Mouse (Mus musculus) regulatory T cell (primary cell): ENCODE data around the gene Stoml1.

Experiments
- in situ Hi-C: fragments of 300-600 bp; cut with MboI, MseI; formaldehyde crosslinking; loops from one replicate; pipeline ENCODE4 v1.15.1; 2025; ENCODE audit warnings: high pct_unique_total_duplicates

The Stoml1 gene

DNA sequence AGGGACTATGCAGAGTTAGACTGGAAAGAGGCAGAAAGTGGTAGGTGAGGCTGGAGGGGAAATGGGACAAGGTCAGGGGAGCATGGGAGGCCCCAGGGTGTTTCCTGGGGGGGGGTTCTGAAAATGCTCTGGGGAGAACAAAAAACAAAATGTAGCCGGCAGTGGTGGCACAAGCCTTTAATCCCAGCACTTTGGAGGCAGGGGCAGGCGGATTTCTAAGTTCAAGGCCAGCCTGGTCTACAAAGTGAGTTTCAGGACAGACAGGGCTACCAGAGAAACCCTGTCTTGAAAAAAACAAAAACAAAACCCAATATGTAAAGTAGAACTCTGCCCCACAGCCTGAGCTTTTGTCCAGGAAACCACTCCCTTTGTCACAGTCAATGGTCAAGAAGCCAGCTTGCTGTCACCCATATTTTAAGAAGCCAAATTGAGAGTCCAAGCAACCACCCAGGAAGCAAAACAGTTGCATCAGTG lies 19.1 kb downstream of the Stoml1 start:
- in situ Hi-C loops: no loop called here

DNA sequence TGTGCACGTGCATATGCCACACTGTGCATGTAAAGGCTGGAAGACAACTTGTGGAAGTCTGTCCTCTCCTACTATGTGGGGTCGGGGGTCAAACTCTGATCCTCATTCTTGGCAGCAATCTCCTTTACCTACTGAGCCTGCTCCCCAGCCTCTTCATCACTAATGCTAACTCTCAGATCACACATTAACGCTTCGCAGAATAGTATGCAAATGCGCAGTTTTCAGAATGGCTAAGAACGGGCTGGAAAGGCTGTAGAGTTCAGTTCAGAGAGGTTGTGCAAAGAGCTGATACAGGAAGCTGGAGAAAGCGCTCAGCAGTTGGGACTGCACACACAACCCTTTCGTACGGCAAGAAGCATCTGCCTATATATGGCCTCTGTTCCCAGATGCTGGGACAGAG lies 19.9 kb downstream of the Stoml1 start:
- in situ Hi-C loops: no loop called here

DNA sequence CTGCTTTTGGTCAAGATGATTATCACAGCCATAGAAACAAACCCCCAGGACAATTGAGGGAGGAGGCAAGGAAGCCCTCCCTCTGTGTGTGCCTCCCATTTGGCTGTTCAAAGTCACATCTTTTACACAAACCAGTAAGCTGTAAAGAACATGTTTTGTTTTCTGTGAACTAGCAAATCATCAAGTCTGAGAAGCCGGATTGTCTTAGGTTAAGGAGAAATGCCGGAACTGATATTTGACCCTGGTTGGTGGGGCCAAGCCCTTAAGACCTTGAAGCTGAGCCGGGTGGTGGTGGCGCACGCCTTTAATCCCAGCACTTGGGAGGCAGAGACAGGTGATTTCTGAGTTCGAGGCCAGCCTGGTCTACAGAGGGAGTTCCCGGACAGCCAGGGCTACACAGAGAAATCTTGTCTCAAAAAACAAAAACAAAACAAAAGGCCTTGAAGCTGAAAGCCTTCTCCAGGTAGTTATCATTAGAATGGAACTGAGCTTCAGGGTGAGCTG lies 21.2 kb downstream of the Stoml1 start:
- in situ Hi-C loops: no loop called here

DNA sequence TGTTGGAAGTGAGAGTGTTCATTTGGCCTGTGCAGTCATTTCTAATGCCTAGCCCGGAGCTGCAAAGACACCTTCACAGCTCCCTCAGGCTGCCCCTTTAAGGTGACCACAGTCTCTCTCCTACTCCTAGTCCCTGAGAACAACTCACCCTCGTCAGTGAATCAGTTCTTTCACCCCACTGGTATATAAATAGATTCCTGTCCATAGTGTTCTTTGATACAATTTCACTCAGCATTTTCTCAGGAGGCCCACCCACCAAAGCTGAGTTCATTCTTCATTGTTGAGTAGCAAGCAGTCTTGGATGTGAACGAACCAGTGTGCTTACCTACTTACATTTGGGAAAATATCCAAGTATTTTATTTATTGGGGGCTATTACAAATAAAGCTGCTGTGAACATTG lies 21.7 kb downstream of the Stoml1 start:
- in situ Hi-C loops: no loop called here

DNA sequence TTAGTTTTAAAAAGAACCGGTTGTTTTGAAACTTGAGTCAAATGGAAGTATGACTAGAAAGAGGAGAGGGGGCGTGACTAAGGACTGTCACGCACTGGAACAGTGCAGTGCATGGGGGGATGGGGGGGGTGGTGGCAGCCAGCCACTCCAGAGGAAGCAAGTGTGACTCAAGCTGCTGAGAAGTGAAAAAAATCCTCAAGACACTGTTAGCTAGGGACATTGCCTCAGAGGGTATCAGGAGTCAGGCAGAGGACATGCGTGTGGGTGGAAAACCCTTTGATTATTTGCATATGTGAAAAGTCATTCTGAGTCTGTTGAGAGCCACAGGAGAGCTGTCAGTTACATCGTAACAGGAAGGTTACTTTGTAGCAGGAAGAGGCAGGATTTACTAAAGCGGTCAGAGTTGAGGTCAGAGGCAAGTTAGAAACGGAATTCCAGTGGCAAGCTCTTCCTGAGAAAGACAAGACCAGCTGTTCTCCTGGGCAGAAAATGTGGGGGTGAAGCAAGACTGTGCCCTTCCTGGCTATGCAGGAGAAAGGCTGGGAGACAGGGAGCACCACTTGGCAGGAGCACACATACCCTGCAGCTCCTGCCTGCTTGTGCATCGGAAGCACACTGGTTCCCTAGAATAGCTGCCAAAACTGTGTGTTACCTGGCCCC lies 22.3 kb downstream of the Stoml1 start:
- in situ Hi-C loops: no loop called here

DNA sequence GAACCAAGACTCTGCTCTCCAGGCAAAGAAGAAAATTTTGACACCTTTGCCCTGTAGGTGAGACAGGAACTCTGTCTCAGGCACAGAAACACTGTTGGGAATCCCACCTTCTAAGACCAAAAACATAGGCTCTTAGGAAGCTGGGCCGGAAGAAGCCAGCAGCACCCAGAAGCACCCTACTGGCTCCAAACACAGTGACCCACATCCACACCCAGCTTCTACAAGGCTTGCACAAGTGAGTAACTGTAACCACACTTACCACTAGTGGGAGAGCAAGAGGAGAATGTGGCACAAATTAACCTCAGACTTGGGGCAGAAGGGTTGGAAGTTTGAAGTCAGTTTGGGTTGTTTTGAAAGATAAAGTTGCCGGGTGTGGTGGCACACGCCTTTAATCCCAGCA lies 22.8 kb downstream of the Stoml1 start:
- in situ Hi-C loops: no loop called here

DNA sequence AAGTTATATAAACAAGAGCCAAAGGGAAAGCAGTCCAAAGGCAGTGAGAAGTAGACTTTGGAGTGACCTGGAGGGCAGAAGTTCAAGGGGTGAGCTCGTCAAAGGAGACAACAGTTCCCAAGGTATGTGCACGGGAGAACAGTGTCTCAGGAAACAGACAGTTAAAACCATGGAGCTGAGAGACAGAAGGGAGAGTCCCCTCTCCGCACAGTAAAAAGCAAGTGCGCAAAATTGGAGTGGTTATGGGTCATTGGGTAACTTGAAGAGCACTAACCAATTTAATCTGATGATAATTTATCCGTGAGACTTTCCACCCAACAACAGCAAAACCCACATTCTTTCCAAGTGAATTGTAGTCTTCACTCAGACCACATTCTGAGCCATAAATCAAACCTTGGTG lies 23.4 kb downstream of the Stoml1 start:
- in situ Hi-C loops: no loop called here

DNA sequence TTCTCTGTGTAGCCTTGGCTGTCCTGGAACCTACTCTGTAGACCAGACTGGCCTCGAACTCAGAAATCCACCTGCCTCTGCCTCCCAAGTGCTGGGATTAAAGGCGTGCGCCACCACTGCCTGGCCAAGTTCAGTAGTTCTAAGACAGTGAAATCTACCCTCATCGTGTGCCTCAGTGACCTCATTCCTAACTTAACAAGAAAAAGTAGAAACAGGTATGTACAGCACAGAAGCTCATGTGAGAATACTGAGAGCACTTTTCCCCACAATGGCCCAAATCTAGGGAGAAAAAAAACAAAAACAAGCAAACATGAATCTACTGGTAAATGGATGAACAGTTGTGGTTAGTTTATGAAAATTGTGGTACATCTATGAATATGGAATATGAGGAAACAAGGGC lies 25.3 kb downstream of the Stoml1 start:
- in situ Hi-C loops: no loop called here

DNA sequence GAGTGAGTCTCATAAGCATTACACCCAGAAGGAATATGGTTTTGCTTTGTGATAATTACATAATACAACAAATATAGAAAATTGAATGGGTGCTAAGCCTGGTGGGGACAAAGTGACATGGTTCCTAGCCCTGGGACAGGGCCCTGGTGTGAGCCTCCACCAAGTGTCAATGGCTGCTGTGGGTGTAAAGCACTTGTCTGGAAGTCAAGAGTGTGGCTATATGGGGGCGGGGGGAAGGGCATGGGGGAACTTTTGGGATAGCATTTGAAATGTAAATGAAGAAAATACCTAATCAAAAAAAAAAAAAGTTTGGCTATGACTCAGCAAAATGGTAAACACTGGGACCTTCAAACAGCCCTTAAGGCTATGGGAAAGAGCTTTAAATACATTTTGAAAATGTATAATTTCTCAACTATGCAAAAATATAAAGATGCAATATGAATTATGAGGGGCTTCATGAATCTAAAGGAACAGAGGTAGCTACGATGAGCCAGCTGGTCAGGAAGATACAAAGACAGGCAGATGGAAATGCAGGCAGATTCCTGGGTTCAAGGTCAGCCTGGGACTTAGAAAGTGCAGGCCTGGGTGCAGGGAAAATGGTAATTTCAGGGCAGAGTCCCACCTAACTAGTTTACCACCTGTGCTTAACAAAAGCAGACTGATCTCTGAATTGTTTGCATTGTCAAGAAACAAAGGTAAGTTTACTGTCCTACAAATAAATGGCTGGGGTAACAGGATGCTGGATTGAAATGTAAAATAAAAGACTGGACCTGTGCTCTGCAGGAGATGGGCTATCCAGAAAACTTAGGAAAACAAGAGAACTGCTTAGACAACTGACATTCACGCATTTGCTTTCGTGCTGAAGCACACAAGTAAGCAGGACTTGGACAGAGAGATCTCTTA lies 26.1 kb downstream of the Stoml1 start:
- in situ Hi-C loops: no loop called here

DNA sequence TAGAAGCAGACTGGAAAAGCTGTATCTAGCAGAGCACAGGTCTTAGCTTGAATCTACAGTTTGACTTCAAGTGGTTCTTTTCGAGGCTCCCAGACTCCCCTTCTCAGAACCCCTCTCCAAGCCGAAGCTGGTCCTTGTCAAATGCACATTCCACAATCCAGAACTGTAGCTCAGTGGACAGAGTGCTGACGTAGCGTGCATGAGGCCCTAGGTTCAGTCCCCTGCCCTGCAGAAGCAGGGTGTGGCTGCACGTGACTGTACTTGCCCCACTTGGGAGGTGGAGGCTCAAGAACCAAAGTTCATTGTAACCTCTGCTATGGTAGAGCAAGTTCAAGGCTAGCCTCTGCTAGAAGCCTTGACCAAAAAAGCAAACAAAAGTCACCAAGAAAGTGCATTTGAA lies 26.8 kb downstream of the Stoml1 start:
- in situ Hi-C loops: loop anchor here (5.0 kb wide), 1 partner anchor 37 kb away; no protein-coding TSS in a partner anchor

DNA sequence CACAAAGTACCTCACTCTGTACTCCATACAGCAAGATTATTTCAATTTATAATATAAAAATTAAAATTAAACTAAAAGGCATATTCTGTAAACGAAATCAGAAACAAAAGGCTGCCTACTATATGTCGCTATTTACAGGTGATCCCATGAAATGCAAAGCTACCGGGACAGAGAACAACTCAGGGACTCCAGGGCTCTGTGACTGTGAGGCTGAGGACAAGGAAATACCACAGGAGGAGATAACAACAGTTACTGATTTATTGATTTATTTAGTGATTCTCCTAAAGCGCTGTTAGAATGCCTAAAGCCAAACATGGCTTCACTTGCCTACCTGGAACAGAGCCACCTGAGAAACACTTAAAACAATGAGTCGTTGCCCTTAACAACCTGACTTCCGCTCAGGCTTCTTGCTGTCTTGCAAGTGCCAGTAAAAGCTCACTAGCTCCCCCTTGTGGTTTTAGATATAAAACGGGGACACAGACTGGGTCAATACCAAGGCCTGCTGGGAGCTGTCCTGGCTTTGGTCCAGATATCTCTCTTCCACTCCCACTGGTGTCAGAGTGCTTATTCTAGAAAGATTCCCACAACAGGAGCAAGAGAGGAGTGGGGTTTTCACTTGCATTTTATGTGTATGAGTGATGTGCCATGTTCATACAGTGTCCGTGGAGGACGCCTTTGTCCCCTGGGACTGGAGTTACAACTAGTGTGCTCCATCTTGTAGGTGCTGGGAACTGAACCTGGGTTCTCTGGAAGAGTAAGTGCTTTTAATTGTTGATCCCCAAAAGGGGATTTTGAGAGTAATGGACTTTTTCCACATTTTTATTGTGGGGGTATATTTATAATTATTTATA lies 27.5 kb downstream of the Stoml1 start:
- in situ Hi-C loops: loop anchor here (5.0 kb wide), 1 partner anchor 38 kb away; no protein-coding TSS in a partner anchor

DNA sequence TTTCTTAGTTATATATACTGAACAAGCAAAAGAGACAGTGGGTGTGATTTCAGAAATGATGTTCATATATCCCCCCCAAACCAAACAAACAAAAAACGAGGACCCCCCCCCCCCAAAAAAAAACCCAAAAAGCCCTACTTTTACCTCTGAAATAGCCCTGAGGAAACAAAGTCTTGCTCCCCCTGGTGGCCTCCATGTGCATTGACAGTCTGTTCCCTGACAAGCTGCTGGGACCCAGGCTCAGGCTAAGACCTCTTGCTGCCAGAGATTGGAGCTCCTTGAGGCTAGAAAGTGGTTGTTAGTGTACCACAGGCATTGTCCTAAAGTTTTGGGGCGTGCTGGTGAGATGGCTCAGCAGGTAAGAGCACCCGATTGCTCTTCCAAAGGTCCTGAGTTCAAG lies 28.6 kb downstream of the Stoml1 start:
- in situ Hi-C loops: loop anchor here (5.0 kb wide), 1 partner anchor 39 kb away; no protein-coding TSS in a partner anchor

DNA sequence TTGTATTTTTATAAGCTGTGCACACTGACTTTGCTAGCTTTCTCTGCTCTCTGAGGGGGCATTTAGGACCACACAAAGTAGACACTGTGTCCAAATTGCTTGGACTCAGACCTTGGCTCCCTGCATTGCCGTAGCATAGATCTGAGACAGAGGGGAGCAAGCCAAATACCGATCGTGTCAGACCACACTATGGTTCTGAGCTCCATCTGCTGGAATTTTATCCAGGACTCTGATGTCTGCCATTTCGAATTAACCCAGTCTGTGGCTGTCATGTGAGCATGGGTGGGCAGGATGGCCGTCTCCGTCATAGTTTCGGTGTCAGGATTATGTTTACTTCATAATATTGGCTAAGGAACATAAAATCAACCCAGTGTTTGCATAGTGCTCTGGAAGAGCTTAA lies 30.5 kb downstream of the Stoml1 start:
- in situ Hi-C loops: loop anchor here (5.0 kb wide), 1 partner anchor 41 kb away; no protein-coding TSS in a partner anchor

DNA sequence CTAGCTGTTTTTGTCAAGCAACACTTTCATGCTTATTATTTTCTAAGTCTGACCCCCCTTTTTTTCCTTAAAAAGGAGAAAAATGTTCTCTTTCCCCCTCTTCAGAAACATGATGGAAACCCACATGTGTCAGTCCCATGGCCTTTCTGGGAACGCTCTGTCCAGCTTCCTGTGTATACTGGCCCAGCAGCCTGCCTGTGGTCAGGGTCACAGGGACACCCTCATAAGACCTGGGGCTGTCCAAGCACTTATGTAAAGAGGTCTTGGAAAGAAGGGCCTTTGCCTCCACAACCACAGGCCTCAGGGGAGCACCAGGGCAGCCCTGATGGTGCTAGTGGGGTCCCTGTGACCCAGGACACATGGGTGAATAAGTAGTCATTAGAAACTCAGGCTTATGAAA lies 36.1 kb downstream of the Stoml1 start:
- in situ Hi-C loops: no loop called here

DNA sequence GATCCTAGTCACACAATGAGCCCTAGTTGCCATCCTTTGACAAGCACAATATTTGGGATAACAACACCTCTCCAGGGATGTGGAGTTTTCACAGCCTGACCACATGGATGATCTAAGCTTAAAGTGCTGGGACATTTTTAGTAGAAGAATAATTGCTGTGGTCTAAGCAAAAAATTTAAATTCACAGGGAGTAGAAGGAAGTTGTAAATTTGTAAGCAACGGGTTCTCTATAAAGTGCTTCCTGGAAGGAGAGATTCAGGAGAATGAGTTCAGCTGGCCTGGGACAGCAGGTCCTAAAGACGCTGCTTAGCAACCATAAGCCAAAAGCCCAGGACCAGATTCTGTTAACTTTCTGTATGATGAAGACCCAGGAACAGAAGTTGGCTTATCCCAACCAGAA lies 36.9 kb downstream of the Stoml1 start:
- in situ Hi-C loops: no loop called here

DNA sequence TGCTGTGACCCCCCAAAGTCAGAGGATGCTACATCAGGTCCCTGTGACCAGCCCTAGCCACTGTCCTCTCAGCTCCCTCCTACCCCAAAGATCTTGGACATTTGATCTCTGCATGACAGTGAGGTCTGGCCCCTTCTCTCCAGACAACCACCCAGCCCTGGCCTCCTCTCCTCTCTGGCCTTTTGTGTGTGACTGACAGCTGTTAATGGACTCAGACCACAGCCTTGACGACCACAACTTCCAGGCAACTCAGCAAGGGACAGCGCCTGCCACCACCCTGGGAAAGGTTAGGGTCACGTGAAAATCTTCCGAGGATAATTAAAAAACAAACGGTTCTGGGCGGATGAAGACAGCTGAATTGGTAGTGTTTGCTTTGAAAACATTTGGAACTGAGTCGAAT lies 41.6 kb downstream of the Stoml1 start:
- in situ Hi-C loops: no loop called here

DNA sequence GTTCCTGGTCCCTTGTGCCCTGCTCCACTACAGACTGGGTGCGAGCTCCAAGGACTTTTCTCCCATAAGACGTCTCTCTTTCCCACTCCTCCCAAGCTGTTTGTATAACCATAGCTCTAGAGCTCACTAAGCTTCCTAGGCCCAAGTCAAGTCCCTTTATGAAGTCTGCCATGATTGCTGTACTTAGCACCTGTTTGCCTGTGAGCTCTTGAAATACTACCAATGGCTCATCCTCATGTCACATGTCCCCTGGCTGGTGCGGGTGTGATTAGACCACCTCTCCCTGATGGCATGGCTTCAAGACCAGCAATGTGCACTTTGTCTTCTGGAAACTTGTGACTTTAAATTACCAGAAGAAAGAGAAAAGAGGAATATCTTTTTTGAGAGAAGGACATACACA lies 42.4 kb downstream of the Stoml1 start:
- in situ Hi-C loops: no loop called here

DNA sequence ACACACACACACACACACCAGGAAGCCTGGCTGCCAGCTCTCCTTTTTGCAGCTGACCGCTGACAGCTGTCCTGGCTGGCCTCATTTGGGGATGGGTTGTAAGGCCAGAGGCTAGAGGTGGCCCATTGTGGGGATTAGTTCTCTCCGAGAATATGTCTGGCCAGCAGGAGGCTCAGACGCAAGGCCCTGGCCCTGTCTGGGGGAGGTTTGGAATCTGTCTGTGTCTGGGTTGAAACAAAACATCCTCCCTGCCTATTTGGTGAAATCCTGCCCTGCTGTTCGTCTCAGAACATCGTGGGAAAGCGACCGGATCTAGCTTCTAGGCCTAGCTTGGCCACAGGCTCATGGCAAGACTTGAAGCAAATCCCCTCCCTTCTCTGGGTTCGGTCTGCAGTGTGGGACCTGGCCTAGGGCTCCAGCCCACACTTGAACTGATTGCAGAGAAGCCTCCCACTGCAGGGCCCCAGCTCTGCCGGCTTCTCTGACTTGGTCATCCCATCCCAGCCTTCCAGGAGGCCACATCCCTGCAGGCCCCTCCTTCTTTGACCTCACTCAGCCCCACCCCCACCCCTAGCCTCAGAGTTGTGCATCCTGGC lies 42.9 kb downstream of the Stoml1 start:
- in situ Hi-C loops: no loop called here

DNA sequence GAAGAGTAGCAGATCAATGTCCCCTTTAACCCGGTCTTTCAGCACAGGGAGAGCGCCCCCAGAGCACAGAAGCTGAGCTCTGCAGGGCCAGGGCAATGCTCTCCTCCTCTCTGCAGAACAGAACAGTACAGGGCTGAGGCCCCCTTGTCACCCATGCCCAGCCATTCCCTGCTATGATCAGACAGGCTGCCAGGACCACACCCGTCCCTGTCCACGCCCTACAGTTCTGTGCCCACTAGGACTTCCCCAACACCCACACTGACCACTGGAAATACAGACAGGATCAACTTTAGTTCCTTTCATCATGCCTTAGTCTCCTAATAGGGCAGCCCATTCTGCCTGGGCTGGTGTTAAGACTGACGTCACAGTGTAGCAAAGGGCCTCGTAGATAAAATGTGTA lies 44.1 kb downstream of the Stoml1 start:
- in situ Hi-C loops: no loop called here

DNA sequence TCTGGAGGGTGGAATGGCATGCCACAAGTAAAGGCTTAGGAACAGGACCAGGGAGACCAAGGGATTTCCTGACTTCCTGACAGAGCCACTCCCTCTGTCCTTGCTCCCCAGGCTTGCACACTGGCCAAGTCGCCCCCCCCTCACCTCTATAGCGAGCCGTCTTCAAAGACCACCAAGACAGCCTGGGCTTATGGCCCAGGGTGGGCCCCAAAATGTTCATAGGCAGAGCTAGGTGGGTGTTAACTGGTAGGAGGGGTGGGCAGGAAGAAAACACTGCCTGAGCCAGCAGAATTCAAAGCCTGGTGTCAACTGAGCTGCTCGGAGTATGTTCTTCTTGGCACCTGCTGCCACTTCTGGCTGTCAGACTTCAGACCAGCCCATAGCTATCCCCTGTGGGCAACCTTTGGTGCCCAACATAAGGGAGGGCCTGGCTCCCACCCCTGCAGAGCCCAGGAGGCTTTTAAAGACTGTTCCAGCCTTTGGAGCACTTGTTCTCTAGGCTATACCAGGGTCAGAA lies 45.1 kb downstream of the Stoml1 start:
- in situ Hi-C loops: no loop called here

DNA sequence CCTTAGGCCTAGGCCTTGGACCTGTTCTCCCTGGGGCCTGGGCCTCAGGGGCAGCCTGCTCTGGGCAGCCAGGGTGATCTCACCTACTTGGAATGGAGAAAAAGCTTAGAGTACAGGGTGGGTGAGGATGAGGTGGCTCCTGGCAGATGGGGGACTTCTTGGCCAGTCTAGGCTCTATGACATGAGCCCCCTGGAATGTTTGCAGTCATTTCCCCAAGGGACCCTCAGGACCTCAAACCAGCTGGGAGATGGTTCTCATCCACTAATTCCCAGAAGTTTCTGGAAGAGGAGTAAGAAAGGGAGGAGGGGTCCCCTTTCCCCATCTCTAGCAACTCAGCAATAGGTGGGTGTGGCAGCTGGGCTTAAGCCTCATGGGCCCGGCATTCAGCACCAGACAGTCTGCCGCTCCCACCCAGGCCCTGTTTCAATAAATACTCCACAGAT lies 46.4 kb downstream of the Stoml1 start:
- in situ Hi-C loops: no loop called here
